Mouse (Mus musculus) heart, adult 2 months (tissue): Measurements from ENCODE around the gene Vmn1r192. TPM values are rescaled to one million over a fixed set of nuclear protein-coding genes. Genes with fewer than 3 reads are reported as not detected.
"Not testable (repeated sequence)": the region's sequence is repeated elsewhere in the genome, so short reads cannot be mapped to it uniquely, and the experiment has no call there.

ENCODE experiments used
- DNase-seq, 2 experiments: peaks; one replicate each; pipeline ENCODE4 v3.0.0; 2021
- H3K27ac ChIP-seq: fragments of 200-600 bp; 2 replicates; pipeline ENCODE4 v1.8.1; 2022
- H3K27me3 ChIP-seq: fragments of 200-500 bp; 2 replicates; pipeline ENCODE4 v1.6.1; 2012; ENCODE audit warnings: mild to moderate bottlenecking, low read length, inconsistent platforms, mixed read lengths; ENCODE audit not compliant: control insufficient read depth, insufficient read depth
- H3K36me3 ChIP-seq: fragments of 200-500 bp; 2 replicates; pipeline ENCODE4 v1.6.1; 2012; ENCODE audit warnings: low read length, inconsistent platforms; ENCODE audit not compliant: control insufficient read depth, insufficient read depth
- H3K4me1 ChIP-seq: fragments of 200-500 bp; 2 replicates; pipeline ENCODE4 v1.6.1; 2011; ENCODE audit warnings: low read length; ENCODE audit not compliant: control insufficient read depth, insufficient read depth
- H3K4me3 ChIP-seq: fragments of 200-600 bp; 2 replicates; pipeline ENCODE4 v1.8.1; 2022
- H3K79me2 ChIP-seq: fragments of 200-500 bp; replicated peaks from 2 replicates; pipeline ENCODE4 v1.6.1; 2012; ENCODE audit warnings: mild to moderate bottlenecking, inconsistent platforms, low read length, moderate library complexity, mixed read lengths; ENCODE audit not compliant: control insufficient read depth, insufficient read depth
- H3K9ac ChIP-seq: fragments of 200-500 bp; 2 replicates; pipeline ENCODE4 v1.6.1; 2012; ENCODE audit warnings: low read depth, mild to moderate bottlenecking, control low read depth, inconsistent platforms, low read length, mixed read lengths
- CTCF ChIP-seq: fragments of 200-600 bp; IDR thresholded peaks from 2 replicates; pipeline ENCODE4 v1.8.1; 2022; ENCODE audit warnings: antibody characterized with exemption, mild to moderate bottlenecking, moderate library complexity
- EP300 ChIP-seq: fragments of 200-500 bp; IDR thresholded peaks from 2 replicates; pipeline ENCODE4 v1.6.1; 2011; ENCODE audit warnings: low read depth, low read length, control low read depth; ENCODE audit not compliant: insufficient read depth
- POLR2A ChIP-seq: fragments of 200-500 bp; IDR thresholded peaks from 2 replicates; pipeline ENCODE4 v1.6.1; 2011; ENCODE audit warnings: mild to moderate bottlenecking, low read depth, low read length, control low read depth; ENCODE audit not compliant: insufficient read depth
- WGBS: fragments of 180-500 bp; shearing (Covaris S2); methylation state at CpG from one replicate; pipeline ENCODE4 v1.1.7; 2018; 5-methylcytosine and 5-hydroxymethylcytosine counted together
- intact Hi-C: fragments of 180-260 bp; cut with DNase I; formaldehyde crosslinking; loops from one replicate; pipeline ENCODE4 v1.15.1; 2025
- long read RNA-seq: library from polyadenylated mRNA; stranded (forward); transcript quantifications from one replicate; pipeline ENCODE4 v2.0.0, GENCODE M21; 2021
- polyA plus RNA-seq: library from polyadenylated mRNA; depleted of rRNA; stranded (reverse); fragments of >200 nt; gene quantifications from 2 replicates; pipeline ENCODE4 v1.2.3, GENCODE M21; 2012; rRNA removed
- total RNA-seq, 2 experiments: library from RNA; stranded (reverse); gene quantifications; 2 replicates each; pipeline ENCODE4 v1.2.3; 2021

The Vmn1r192 gene
- total RNA-seq: not detected
- polyA plus RNA-seq: not detected in 2 replicates
- long read RNA-seq: 0 reads

DNA sequence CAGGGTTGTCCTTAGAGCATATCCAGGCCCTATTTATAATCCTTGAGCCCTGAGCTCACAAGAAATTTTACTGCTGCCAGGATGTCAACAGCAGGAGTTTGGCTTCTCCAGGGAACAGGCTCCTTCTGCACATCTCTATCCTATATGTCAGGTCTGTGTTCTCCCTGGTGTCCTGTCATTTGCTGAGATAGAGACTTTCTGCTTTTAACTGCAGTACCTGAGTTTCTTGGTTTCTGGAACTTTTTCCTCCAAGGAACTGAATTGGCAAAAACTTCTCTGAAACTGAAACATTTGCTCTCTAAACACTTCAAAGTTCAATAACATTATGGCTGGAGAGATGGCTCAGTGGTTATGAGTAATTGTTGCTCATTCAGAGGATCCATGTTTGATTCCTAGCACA lies at the start of gene Vmn1r192:
Gene Vmn1r192, minus strand, starts transcription at position 101 of the 400 bp plus-strand sequence.
- DNase-seq: no peak
- Histone ChIP-seq H3K4me1 (no peaks in the 10 kb centered on the region), H3K27ac (no peak within 1 kb of the TSS), H3K36me3 (no peaks in the 10 kb centered on the region), H3K9ac (no peak within 1 kb of the TSS), H3K4me3 (no peak within 1 kb of the TSS), H3K27me3 (no peaks in the 10 kb centered on the region), H3K79me2 (no peaks in the 10 kb centered on the region)
- intact Hi-C loops: no loop called here
- TF ChIP-seq EP300 (no peak), CTCF (no peak), POLR2A (no peak)

DNA sequence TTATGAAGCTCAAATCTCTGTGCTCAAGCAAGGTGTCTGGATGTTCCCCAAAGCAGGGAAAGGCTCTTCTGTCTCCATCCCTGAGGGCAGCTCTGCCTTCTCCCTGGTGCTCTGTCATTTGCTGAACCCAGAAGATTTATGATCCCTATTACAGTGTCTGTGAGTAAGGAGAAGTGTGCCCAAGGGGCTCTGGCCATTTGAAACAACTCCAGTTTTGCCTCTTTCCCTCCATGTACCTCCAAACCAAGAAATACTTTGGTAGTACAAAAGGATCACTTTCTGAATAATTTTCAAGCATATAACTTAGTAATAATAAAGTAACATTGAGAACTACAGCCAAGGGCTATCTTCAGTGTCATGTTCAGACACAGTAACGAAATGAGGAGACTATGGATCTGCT lies 32.1 kb upstream of the Vmn1r192 start, which contains the start of gene Vmn1r193:
Gene Vmn1r193, minus strand, starts transcription at position 101 of the 400 bp plus-strand sequence.
- H3K79me2 ChIP-seq, H3K4me3 ChIP-seq, DNase-seq, H3K9ac ChIP-seq, H3K36me3 ChIP-seq, H3K27me3 ChIP-seq, intact Hi-C loops, H3K27ac ChIP-seq, H3K4me1 ChIP-seq: not testable (repeated sequence)
- 46% methylated on average over 1 of the region's 1 CpGs for WGBS

DNA sequence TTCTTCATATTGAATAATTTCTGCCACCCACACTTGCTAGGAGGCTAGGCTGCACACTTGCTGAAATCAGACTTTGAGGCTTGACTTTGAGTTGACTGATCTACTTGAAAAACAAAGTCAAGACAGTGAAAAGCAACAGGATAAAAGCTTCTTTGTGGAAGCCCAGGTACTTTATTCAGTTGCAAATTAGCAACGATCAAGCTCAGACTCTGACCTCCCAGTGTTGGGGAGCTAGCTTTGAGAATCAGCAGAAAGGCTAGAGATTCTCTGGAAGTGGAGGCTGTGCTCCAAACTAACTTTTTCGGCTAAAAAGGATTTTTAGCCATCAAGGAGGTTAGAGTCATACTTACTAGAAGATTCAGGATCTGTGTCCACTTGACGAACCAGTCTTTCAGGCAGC lies 1.8 kb upstream of the Vmn1r192 start:
- H3K79me2 ChIP-seq, intact Hi-C loops, H3K9ac ChIP-seq, H3K4me1 ChIP-seq, H3K4me3 ChIP-seq, H3K27me3 ChIP-seq, H3K36me3 ChIP-seq, DNase-seq, H3K27ac ChIP-seq: not testable (repeated sequence)
- WGBS: 78% methylated on average over 3 of the region's 3 CpGs

DNA sequence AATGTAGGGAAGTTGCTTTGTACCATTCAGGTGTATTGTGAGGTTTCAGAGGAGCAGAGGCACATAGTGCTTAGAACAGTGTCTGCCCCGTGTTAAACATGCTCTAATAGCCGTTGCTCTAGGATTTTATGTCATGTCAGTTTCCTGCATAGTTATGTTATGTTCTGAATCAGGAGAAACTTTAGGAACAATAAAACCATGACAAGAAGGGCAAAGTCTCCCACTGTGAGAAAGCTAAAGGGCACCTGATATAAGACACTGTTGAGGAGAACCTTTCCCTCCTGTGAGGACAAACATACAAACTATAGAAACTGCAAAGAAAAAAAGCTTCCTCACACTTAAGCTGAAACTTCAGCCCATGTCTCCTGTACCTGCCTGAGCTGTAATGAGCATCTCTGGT lies 556 bp downstream of the Vmn1r192 start:
- no peak overlapping the region for H3K27ac ChIP-seq
- intact Hi-C loops: no loop called here
- no peak overlapping the region for H3K4me3 ChIP-seq
- TF ChIP-seq EP300 (no peak), POLR2A (no peak), CTCF (no peak)
- WGBS: 73% methylated on average over 2 of the region's 2 CpGs
- no peaks in the 10 kb centered on the region for H3K4me1 ChIP-seq
- no peak for DNase-seq
- H3K36me3 ChIP-seq: no peaks in the 10 kb centered on the region
- no peak overlapping the region for H3K9ac ChIP-seq
- no peaks in the 10 kb centered on the region for H3K27me3 ChIP-seq
- H3K79me2 ChIP-seq: no peaks in the 10 kb centered on the region

DNA sequence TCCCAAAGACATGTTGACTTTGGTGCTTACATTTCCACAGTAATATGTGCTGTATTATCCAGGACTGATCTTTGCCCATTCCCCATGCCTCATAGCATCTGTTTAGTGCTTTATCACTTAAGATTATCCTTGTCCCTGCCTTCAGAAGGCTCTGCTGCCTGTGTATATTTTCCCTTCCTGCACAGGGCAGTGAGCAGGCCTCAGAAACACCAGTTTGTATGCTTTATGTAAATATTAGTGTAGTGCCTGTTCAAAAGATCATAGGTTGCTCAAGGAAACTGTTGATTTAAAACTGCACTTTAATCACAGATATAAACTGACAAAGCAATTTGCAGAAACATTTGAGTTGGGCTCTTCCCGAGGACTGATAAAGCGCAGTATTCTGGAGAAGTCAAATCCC lies 1.6 kb downstream of the Vmn1r192 start:
- Histone ChIP-seq H3K4me3 (no peak overlapping the region), H3K79me2 (no peaks in the 10 kb centered on the region), H3K9ac (no peak overlapping the region), H3K4me1 (no peaks in the 10 kb centered on the region), H3K27me3 (no peaks in the 10 kb centered on the region), H3K27ac (no peak overlapping the region), H3K36me3 (no peaks in the 10 kb centered on the region)
- intact Hi-C loops: no loop called here
- TF ChIP-seq CTCF: no peak
- TF ChIP-seq EP300: no peak
- TF ChIP-seq POLR2A: no peak
- no peak for DNase-seq
- WGBS: 74% methylated on average over 2 of the region's 2 CpGs

DNA sequence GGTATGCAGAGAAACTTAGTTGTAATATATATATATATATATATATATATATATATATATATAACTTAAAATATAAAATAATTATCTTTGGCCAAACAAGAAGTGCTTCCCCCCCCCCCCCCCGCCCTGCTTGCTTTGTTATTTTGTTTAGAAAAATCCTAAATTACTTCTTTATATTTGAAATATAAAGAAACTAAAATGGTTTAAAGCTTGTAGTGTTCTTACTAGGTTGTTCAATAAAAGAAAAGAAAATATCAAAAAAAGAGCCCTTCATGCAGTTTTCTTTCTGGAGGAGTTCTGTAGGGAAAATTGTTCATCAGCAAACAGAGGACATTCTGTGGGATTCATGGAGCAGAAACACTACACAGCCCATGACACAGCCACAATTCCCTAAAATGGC lies 7.1 kb downstream of the Vmn1r192 start, which contains the start of gene Vmn1r191:
Gene Vmn1r191, minus strand, starts transcription at position 101 of the 400 bp plus-strand sequence.
- Histone ChIP-seq H3K36me3 (no peaks in the 10 kb centered on the region), H3K4me1 (no peaks in the 10 kb centered on the region), H3K27me3 (no peaks in the 10 kb centered on the region), H3K9ac (no peak within 1 kb of the TSS), H3K4me3 (no peak within 1 kb of the TSS), H3K27ac (no peak within 1 kb of the TSS), H3K79me2 (no peaks in the 10 kb centered on the region)
- TF ChIP-seq EP300: no peak
- no peak for TF ChIP-seq CTCF
- TF ChIP-seq POLR2A: no peak
- intact Hi-C loops: no loop called here
- no peak for DNase-seq
- 56% methylated on average over 1 of the region's 1 CpGs for WGBS

DNA sequence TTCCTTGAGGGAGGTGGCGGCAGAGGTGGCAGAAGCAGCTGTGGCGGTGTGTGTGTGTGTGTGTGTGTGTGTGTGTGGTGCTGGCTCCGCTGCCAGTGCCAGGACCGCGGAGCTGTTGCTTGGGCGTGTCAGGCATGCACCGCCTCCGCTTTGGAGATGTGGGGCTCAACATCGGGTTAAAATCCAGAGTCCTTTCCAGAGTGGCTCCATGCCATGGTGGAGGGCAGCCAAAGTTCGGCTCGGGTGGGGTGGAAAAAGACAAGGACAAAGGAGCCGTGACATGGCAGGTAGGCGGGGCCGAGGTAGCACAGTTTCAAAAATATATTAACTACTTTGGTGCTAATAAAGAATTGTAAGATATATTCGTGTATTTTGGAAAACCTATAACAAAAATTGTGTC lies 22.5 kb downstream of the Vmn1r192 start:
- no peak overlapping the region for H3K9ac ChIP-seq
- no peaks in the 10 kb centered on the region for H3K4me1 ChIP-seq
- DNase-seq: peak; percentile 15 to 39
- no peak overlapping the region for H3K4me3 ChIP-seq
- no peaks in the 10 kb centered on the region for H3K27me3 ChIP-seq
- intact Hi-C loops: no loop called here
- no peaks in the 10 kb centered on the region for H3K79me2 ChIP-seq
- no peaks in the 10 kb centered on the region for H3K36me3 ChIP-seq
- TF ChIP-seq POLR2A: no peak
- TF ChIP-seq EP300: no peak
- no peak for TF ChIP-seq CTCF
- 82% methylated on average over 15 of the region's 15 CpGs for WGBS
- H3K27ac ChIP-seq: no peak overlapping the region

DNA sequence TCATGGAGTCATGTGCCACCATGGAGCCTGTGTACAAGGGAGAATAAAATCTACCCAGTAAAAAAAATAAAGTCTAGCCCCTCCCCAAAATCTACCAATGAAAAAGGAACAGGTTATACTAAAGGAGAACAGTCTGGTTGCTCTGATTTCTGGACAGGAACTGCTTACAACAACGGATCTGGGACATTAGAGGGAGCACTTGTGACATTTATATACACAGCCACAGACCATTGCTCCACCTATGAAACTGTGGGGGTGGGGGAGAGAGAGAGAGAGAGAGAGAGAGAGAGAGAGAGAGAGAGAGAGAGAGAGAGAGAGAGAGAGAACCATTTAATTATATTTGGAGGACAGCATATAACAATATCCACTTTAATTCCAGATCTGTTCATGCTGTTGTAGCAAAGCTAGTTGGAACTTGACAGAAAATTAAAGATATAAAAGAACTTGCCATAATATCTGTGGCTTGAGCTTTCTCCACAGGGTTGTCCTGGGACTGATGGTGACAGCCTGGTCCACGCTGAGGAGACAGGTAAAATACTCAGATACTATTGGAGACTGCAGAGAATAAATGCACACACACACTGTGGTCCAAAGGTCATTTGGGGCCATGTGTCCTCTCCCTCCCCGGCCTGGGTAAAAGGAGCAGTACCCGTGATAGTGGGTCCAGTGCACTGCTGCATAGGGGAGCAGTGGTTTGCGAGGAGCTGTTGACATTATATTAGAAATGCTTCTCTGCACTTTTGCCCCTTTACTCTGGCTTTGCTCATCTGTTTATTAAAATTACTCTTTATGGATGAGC lies 54.2 kb downstream of the Vmn1r192 start:
- H3K9ac ChIP-seq, H3K4me3 ChIP-seq, H3K27me3 ChIP-seq, H3K4me1 ChIP-seq, H3K36me3 ChIP-seq, DNase-seq, H3K27ac ChIP-seq, intact Hi-C loops, H3K79me2 ChIP-seq: not testable (repeated sequence)
- 47% methylated on average over 5 of the region's 5 CpGs for WGBS
